Mouse (Mus musculus) T-cell, adult 2 months (primary cell): ENCODE measurements around the gene Hbp1.

Experiments
- DNase-seq: peaks from one replicate; pipeline ENCODE4 v3.0.0; 2022; ENCODE audit warnings: low spot score

Gene Hbp1

GRCm38 (mm10) chr12:31905696-31906551 lies 44.4 kb downstream of the Hbp1 start:
- no peak for DNase-seq

GRCm38 (mm10) chr12:31900391-31900914 lies 49.9 kb downstream of the Hbp1 start:
- DNase-seq = peak; percentile 13

GRCm38 (mm10) chr12:31897456-31897855 lies 52.9 kb downstream of the Hbp1 start:
- no peak for DNase-seq

- no peak for DNase-seq
These were observed 53.3 kb downstream of the Hbp1 start for GRCm38 (mm10) chr12:31896986-31897385.

DNA sequence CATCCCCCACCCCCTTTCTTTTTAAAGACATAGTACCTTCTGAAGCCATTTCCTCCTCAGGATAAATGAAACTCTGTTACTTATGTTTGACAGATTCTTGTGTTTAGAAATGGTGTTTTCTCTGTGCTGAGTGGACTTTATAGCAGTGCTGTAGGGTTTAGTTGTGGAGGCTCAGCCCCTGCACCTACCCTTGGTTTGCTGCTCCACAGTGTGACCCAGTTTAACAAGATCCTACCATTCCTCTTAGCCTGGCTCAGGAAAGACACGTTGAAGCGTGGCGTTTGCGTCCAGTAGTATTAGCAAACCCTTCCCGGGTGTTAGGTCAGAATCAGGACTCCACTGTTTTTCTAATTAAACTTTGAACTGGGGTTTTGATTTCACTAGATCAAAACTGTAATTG lies 54.0 kb downstream of the Hbp1 start:
- no peak for DNase-seq

DNA sequence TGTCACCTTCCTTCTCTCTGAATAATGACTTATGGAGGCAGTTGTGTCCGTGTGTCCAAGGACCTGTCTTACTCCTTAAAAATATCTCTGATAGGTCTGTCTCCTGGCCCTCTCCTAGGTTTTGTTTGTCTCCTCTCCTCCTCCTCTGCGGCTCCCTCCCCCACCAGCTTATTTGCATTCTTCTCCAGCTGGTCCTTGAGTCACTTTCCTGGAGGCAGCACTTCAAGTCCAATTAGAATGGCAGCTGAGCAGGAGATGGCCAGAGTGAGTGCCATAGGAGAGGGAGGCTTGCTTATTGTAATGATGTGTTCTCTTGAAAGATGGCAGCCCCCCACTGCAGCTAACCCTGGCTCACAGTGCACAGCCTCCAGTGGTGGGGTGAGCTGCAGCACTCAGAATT lies 54.4 kb downstream of the Hbp1 start:
- DNase-seq = no peak

DNA sequence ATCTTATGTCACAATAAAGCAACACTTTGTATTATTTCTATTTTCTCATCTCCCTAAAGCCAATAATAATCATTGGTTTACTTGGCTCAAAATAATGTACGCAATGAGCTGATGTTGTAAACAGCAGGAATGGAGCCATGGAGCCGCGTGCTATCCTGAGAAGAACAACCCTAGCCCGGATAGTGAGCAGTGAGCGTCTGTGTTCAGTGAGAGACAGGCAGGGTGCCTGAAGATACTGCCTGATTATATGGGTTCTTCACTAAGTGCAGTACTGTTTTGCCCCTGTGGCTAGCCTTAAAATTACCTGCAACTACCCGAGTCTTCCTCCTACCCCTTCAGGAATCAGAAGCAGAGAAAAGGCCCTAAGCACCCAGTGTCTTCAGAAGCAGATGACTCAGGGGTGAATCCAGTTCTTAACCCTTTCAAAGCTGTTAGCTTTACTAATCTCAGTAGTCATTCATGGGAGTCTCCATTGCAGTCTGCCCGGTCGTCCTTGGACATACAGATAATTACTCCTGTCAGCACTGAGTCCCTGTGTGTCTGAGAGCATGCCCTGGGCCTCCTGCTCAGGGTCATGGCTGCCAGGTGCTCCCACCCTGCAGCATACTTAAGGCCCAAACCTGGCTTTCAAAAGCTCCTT lies 55.1 kb downstream of the Hbp1 start:
- DNase-seq = no peak

- no peak for DNase-seq
These were observed 57.6 kb downstream of the Hbp1 start for GRCm38 (mm10) chr12:31892771-31893170.

- no peak for DNase-seq
These were observed 58.3 kb downstream of the Hbp1 start for GRCm38 (mm10) chr12:31892079-31892478.

GRCm38 (mm10) chr12:31890685-31891084 lies 59.6 kb downstream of the Hbp1 start:
- no peak for DNase-seq

GRCm38 (mm10) chr12:31885844-31886606 lies 64.3 kb downstream of the Hbp1 start:
- DNase-seq = no peak

DNA sequence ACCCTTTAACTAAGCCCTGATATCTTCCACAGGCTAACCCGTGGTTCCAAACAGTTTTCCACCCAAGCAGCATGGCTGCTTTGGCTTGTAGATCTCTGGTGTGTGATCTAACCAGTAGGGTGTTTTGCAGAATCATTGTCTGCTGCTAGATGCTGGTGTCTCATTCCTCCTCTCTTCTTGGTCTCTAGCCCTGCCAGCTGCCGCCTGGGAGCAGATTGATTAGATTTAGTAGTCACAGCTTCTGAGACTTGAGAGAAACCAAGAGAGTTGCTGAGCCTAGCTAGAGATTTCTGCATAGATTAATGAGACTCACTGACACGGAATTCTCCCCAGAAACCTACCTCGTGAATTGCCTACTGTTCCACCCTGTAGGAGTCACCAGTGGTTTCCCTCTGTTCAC lies 65.3 kb downstream of the Hbp1 start:
- no peak for DNase-seq

DNA sequence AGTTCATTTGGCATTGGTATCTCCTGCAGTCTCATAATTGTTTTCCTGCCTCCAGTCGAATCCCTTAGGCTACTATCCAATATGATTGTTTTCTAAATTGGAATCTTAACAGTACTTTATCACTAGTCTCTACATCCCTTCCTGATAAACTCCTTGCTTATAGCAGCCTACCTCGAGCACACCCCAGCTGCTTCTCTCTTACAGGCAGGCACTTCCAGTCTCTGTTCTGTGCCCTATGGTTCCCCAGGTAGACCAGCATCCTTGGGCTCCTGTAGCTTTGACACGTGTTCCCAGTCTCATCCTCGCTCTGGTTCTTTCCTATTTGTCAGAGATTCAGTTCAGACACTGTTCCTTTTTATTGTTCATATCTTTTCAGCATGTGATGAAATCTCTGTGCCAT lies 66.0 kb downstream of the Hbp1 start:
- DNase-seq = no peak

DNA sequence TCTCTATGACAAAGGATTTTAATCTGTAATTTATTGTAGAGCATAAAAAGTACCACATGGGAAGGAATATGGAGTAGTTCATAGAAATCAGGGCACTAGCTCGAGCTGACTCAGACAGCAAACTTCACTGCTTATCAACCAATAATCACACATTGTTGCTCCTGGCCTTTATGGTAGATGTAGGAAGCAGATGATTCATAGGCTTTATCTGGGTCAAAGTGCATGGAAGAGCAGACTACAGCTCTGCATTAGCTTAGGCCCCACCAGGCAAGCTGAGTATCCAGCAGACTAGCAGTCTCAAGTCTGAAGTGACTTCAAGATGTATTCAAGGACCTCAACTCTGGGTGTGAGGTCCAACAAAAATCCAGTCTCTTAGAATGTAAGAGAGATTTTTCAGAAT lies 67.6 kb downstream of the Hbp1 start:
- DNase-seq = no peak

GRCm38 (mm10) chr12:31876775-31877174 lies 73.6 kb downstream of the Hbp1 start:
- no peak for DNase-seq
